Mouse (Mus musculus) regulatory T cell (primary cell): ENCODE measurements around the gene Ror1.

ENCODE experiments used
- in situ Hi-C: fragments of 300-600 bp; cut with MboI, MseI; formaldehyde crosslinking; loops from one replicate; pipeline ENCODE4 v1.15.1; 2025; ENCODE audit warnings: high pct_unique_total_duplicates

Gene Ror1

GRCm38 (mm10) chr4:100390436-100390835 lies 294.8 kb downstream of the Ror1 start:
- in situ Hi-C loops: no loop called here

- in situ Hi-C loops: no loop called here
Observed at GRCm38 (mm10) chr4:100391021-100391420, 295.4 kb downstream of the Ror1 start.

GRCm38 (mm10) chr4:100393374-100394061 lies 297.9 kb downstream of the Ror1 start:
- in situ Hi-C loops: no loop called here

DNA sequence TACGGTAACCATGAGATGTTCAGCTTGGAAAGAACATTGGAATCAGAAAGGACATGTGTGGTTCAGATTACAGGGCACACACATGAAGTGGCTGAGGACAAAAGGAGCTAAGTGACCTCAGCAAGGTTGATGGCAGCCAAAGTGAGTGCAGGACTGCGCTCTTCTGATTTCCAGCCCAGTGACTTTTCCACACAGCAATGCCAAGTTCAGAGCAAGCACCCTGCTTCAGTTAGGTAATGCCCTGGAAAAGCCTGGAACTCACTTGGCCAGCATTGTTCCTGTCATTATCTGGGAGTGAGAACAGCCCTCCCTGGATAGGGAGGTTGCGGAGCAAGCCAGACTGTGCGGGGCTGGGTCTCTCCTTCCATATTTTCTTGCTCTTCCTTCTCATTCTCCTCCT lies 299.8 kb downstream of the Ror1 start:
- in situ Hi-C loops: no loop called here

DNA sequence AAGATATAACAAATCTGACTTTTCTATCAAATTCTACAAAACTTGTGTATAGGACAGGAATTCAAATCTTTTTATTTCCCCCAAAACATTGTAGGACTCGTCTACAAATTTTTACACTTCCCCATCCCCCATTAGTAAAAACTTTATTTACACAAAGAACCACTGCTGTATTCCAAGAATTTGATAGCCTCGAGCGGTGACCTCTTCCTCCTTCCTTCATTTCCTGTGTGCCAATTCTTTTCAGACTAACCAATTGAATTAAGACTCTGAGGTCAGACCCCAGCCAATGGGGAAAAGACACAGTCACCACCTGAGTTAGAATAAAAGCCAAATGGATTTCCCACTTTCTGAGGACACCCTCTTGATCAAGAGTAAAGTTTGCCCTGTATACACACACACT lies 302.5 kb downstream of the Ror1 start:
- in situ Hi-C loops: no loop called here

- in situ Hi-C loops: loop anchor here (5.0 kb wide), 1 partner anchor 454 kb away; no protein-coding TSS in a partner anchor
Observed at GRCm38 (mm10) chr4:100401078-100401477, 305.5 kb downstream of the Ror1 start.

GRCm38 (mm10) chr4:100401581-100402470 lies 306.2 kb downstream of the Ror1 start:
- in situ Hi-C loops: loop anchor here (5.0 kb wide), 1 partner anchor 455 kb away; no protein-coding TSS in a partner anchor

- in situ Hi-C loops: no loop called here
Observed at GRCm38 (mm10) chr4:100407261-100407874, 311.8 kb downstream of the Ror1 start.

GRCm38 (mm10) chr4:100409521-100409920 lies 313.9 kb downstream of the Ror1 start:
- in situ Hi-C loops: no loop called here

DNA sequence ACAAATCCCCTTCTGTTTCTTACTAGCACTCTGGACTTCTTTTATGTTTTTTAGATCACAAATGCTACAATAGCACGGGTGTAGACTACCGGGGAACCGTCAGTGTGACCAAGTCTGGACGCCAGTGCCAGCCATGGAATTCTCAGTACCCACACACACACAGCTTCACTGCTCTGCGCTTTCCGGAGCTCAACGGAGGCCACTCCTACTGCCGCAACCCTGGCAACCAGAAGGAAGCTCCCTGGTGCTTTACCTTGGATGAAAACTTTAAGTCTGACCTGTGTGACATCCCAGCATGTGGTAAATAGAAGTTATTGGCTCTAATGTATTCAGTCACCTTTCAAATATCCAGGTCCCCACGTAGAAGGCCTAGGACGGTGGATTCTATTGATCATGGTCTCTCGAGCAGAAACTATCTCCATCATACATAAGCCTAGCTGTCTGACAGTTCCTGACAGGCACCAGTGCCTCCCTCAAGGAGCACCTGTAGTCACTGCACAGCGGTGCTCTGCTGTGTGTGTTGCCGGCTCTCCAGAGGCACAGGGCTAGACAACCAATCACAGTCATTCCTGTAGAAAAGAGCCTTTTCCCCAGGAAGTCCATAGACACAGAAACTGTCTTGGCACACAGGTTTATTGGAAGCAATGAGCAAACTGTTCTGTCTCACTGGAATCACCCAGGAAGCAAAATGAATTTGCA lies 316.4 kb downstream of the Ror1 start:
- in situ Hi-C loops: loop anchor here (10.0 kb wide), 1 partner anchor 737 kb away; no protein-coding TSS in a partner anchor

DNA sequence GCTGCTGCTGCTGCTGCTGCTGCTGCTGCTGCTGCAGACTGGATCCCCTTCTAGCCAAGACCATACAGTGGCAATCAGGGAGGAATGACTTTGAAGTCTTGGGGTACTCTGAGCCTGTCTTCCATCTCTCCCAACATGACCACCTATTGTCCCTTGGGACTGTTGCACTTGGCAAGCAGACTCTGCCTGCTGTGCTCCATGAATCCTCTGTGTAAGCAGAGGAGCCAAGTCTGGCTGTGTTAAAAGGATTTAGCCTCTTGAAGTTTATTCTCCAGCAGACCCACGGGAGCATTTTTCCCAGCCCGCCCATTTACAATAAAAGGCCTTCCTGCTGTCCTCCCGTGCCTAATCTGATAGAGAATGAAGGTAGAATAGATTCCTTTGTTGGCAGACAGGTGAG lies 327.2 kb downstream of the Ror1 start:
- in situ Hi-C loops: loop anchor here (10.0 kb wide), 1 partner anchor 818 kb away; no protein-coding TSS in a partner anchor

DNA sequence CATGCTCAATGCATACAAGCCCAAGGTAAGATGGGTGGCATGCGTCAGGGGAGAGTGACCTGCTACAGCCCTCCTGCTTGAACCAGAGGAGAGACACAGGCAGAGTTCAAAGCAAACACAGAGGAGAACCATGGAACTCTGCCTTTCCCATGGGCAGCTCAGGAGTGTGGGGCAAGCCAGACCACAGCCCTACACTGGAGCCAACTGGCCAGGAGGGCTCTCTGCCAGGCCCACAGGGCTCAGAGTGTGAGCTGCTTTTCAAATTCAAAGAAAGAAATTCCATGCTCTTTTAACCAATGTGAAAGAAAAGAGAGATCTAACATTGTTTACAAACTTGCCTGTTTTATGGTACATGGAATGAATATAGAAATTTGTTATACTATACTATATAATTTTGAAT lies 330.5 kb downstream of the Ror1 start:
- in situ Hi-C loops: loop anchor here (10.0 kb wide), 1 partner anchor 821 kb away; no protein-coding TSS in a partner anchor

GRCm38 (mm10) chr4:100429371-100429900 lies 333.8 kb downstream of the Ror1 start:
- in situ Hi-C loops: loop anchor here (10.0 kb wide), 1 partner anchor 825 kb away; no protein-coding TSS in a partner anchor

DNA sequence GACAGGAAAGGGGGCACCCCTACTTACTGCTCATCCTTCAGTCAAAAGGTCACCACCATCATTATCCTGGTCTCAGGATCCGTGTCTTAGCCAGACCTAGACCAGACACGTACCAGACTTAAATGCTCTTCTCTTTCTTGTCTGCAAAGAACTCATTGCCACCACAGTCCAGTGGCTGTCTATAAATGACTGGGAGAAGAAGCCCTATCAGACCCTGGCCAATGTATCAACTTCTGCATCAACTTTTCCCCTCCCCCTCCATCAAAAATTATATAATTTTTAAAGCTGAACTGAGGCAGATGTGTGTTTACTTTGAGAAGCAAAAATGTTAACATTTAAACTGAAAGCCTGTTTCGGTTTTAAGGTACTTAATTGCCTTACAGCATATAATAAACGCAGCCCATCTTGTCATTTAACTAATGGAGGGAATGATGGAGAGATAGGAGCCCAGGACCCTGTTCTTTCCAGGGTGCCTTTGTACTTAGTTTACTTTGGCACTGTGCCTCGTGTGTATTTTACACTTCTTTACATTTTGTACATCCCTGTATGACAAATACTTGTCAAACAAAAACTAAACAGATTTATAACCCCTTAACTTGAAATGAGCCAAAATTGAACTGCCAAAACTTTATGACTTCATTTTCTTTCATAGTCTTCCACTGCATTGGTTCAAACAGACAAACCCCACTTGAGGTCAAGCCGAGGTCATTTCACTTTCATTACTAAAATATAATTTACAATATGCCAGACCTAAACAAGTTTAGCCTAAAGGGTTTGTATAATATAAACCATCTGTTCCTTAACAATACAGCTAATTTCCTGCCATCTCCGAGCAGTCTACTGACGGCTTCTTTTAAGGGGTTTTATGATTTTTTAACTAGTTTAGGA lies 339.9 kb downstream of the Ror1 start:
- in situ Hi-C loops: no loop called here

DNA sequence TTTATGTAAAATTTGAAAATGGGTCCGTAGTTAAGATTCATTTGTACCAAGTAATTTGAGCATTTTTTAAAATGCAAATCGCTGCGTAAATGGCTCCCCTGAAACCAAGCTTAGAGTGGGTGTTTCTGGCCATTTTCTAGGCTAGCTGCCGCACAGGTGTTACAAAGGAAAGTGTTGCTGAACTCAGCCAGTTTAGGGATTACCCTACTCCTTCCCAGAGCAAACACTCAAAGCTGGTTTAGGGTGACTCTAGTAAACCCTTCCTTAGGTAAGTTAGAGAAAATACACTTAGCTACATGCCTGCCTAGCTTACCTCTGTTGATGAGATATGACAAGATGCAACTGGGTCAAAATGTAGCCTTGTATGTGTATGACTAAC lies 340.6 kb downstream of the Ror1 start:
- in situ Hi-C loops: no loop called here

- in situ Hi-C loops: no loop called here
Observed at GRCm38 (mm10) chr4:100446897-100447296, 351.3 kb downstream of the Ror1 start.

DNA sequence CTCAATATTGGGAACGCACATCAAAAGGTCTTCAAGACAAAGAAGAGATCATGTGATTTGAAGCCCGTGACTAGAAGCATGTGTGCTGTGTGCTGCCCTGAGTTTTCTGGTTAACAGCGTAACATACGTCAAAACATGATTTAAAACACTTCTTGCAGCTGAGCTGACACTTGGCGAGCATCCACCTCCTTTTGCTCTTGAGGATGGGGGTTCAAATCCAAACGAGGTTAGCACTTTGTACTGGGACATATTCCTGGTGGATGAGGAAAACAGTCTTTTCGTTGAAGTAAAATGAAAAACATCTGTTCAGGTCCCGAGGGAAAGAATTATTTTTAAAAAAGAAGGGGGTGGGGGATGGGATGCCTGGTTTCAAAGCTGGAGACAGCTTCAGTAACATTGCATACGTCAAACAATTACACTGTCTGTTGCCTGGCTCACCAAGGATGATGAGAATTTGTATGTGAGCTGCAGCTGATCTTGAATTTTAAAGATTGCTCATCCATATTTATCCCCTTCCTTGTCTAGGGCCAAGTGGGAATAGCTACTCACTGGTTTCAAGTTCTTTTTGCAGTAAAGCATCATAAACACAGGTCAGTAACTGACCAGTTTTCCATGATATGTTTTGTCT lies 367.0 kb downstream of the Ror1 start:
- in situ Hi-C loops: no loop called here

DNA sequence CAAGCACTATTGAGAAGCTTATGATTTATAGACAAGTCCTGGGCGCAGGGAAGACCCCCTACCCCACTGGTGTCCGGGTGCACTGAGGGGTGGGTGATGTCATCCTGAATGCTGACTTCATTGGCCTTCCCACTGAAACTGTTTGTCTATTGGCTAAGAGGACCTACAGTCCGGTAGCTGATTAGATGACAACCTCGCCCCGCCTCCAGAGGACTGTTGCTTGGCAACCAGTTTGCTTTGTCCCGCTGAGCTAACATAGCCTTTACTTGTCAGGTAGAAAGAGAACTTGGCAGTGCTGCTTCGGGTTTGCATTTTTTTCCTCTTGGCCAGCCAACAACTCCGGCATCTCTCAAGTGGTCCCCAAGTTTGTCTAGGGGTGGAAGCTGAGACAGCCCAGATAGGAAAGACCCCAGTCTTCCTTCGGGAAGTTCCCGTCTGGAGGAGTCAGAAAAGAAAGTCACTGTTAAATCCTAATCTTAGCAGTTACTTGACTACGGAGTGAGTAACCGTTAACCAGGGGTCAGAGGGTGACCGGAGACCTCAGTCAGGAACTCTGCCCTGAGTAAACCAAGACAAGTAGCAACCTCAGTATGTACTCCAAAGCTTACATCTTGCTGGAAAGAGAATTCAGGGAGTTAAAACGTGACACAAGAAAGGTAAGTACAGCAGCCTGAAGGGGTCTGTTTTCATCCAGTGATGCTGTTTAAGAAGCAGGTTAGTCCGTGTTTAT lies 383.2 kb downstream of the Ror1 start, which contains the start of gene Ube2u:
Gene Ube2u (plus strand): TSS at position 258 of the 730 bp plus-strand sequence.
- in situ Hi-C loops: no loop called here

DNA sequence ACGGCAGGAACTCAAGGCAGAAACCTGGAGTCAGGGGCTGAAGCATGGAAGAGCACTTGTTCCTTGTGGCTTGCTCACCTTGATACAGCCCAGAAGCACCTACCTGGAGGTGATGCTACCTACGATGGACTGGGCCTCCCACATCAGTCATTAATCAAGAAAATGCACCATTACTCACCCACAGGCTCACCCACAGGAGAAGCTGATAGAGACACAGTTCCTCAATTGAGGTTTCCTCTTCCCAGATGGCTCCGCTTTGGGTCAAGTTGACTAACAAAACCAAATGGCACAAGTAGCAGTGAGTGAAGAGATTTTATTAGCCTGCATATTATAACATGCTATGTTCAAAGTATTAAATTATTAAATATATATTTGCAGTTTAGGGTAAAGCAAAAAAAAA lies 392.9 kb downstream of the Ror1 start:
- in situ Hi-C loops: no loop called here
